Mouse (Mus musculus) stomach, embryonic 16.5 days (tissue): ENCODE measurements at regions not wholly inside any gene's neighbourhood (a gene's known extent, or its start where the extent isn't known, plus 50 kb on each side); places are given as distances from the start of the nearest gene placed in this dataset.

ENCODE experiments used
- ATAC-seq: fragments of 200-750 bp; cut with Nextera tagmentation; 2 replicates; pipeline ENCODE4 v1.8.0; 2017; ENCODE audit warnings: moderate number of reproducible peaks, moderate TSS enrichment; ENCODE audit not compliant: insufficient read depth, low FRiP score
- H3K27ac ChIP-seq: fragments of 300-500 bp; sonication (generic); 2 replicates; pipeline ENCODE4 v1.5.1; 2014; ENCODE audit warnings: low read length
- H3K27me3 ChIP-seq: fragments of 300-500 bp; sonication (generic); 2 replicates; pipeline ENCODE4 v1.6.1; 2014; ENCODE audit warnings: low read length, control low read depth, mixed read lengths; ENCODE audit not compliant: control insufficient read depth, insufficient read depth
- H3K36me3 ChIP-seq: fragments of 300-500 bp; sonication (generic); 2 replicates; pipeline ENCODE4 v1.6.1; 2014; ENCODE audit warnings: low read length; ENCODE audit not compliant: control insufficient read depth, insufficient read depth
- H3K4me1 ChIP-seq: fragments of 300-500 bp; sonication (generic); 2 replicates; pipeline ENCODE4 v1.6.1; 2014; ENCODE audit warnings: low read length, control low read depth, mixed read lengths; ENCODE audit not compliant: control insufficient read depth, insufficient read depth
- H3K4me2 ChIP-seq: fragments of 300-500 bp; sonication (generic); 2 replicates; pipeline ENCODE4 v1.6.1; 2014; ENCODE audit warnings: low read depth, low read length, mixed read lengths
- H3K4me3 ChIP-seq: fragments of 300-500 bp; sonication (generic); replicated peaks from 2 replicates; pipeline ENCODE4 v1.5.1; 2014; ENCODE audit warnings: mild to moderate bottlenecking, low read length
- H3K9ac ChIP-seq: fragments of 300-500 bp; sonication (generic); 2 replicates; pipeline ENCODE4 v1.6.1; 2014; ENCODE audit warnings: low read length
- H3K9me3 ChIP-seq: fragments of 300-500 bp; sonication (generic); replicated peaks from 2 replicates; pipeline ENCODE4 v1.6.1; 2016; ENCODE audit warnings: low read length, control low read depth; ENCODE audit not compliant: control insufficient read depth
- WGBS: fragments of 180-500 bp; shearing (Covaris S2); extraction: QIAGEN DNeasy Blood & Tissue Kit; methylation state at CpG from one replicate; pipeline ENCODE4 v1.1.7; 2014; 5-methylcytosine and 5-hydroxymethylcytosine counted together

- no peak overlapping the region for H3K9ac ChIP-seq
- no peak overlapping the region for H3K27ac ChIP-seq
- no peak for ATAC-seq
- H3K27me3 ChIP-seq = no peaks in the 10 kb centered on the region
- H3K36me3 ChIP-seq = no peaks in the 10 kb centered on the region
- no peak overlapping the region for H3K4me3 ChIP-seq
- H3K9me3 ChIP-seq = no peaks in the 10 kb centered on the region
- no peaks in the 10 kb centered on the region for H3K4me1 ChIP-seq
- 76% methylated on average over 4 of the region's 4 CpGs for WGBS
- H3K4me2 ChIP-seq = no peak overlapping the region
Measured at GRCm38 (mm10) chr3:54604705-54605379, 87.8 kb upstream of the Supt20 start.

GRCm38 (mm10) chr3:54611431-54611990 is 81.1 kb upstream of the Supt20 start:
- Histone ChIP-seq H3K27ac (no peak overlapping the region), H3K9me3 (no peaks in the 10 kb centered on the region), H3K9ac (no peak overlapping the region), H3K4me3 (no peak overlapping the region), H3K4me2 (no peak overlapping the region), H3K4me1 (no peaks in the 10 kb centered on the region), H3K36me3 (no peaks in the 10 kb centered on the region), H3K27me3 (no peaks in the 10 kb centered on the region)
- WGBS = 54% methylated on average over 10 of the region's 10 CpGs
- ATAC-seq = no peak

- Histone ChIP-seq H3K27ac (no peak overlapping the region), H3K4me3 (no peak overlapping the region), H3K4me1 (no peaks in the 10 kb centered on the region), H3K27me3 (no peaks in the 10 kb centered on the region), H3K9me3 (no peaks in the 10 kb centered on the region; the same call in 1 of the 2 replicates), H3K4me2 (no peak overlapping the region), H3K9ac (no peak overlapping the region), H3K36me3 (no peaks in the 10 kb centered on the region)
- no peak for ATAC-seq
- 66% methylated on average over 2 of the region's 2 CpGs for WGBS
Measured at GRCm38 (mm10) chr3:54613845-54614244, 78.8 kb upstream of the Supt20 start.

GRCm38 (mm10) chr3:54617298-54617697 is 75.3 kb upstream of the Supt20 start:
- H3K27me3 ChIP-seq = no peaks in the 10 kb centered on the region
- no peak overlapping the region for H3K9ac ChIP-seq
- H3K36me3 ChIP-seq = no peaks in the 10 kb centered on the region
- no peak for ATAC-seq
- H3K27ac ChIP-seq = no peak overlapping the region
- no peak overlapping the region for H3K4me2 ChIP-seq
- no peak overlapping the region for H3K4me3 ChIP-seq
- no peaks in the 10 kb centered on the region; the same call in none of the 2 replicates for H3K9me3 ChIP-seq
- no peaks in the 10 kb centered on the region for H3K4me1 ChIP-seq
- WGBS = 92% methylated on average over 4 of the region's 4 CpGs

- WGBS = 93% methylated on average over 4 of the region's 4 CpGs
- H3K4me3 ChIP-seq = no peak overlapping the region
- H3K36me3 ChIP-seq = no peaks in the 10 kb centered on the region
- ATAC-seq = no peak
- no peak overlapping the region for H3K27ac ChIP-seq
- H3K4me1 ChIP-seq = no peaks in the 10 kb centered on the region
- H3K4me2 ChIP-seq = no peak overlapping the region
- no peaks in the 10 kb centered on the region; the same call in none of the 2 replicates for H3K9me3 ChIP-seq
- H3K27me3 ChIP-seq = no peaks in the 10 kb centered on the region
- H3K9ac ChIP-seq = no peak overlapping the region
Measured at GRCm38 (mm10) chr3:54618286-54618685, 74.3 kb upstream of the Supt20 start.

- 93% methylated on average over 7 of the region's 7 CpGs for WGBS
- no peak for ATAC-seq
- peaks cover 10% of the 10 kb centered on the region; the same call in 1 of the 2 replicates for H3K9me3 ChIP-seq
Measured at GRCm38 (mm10) chr3:54630254-54630653, 62.4 kb upstream of the Supt20 start.

GRCm38 (mm10) chr3:54632731-54633130 is 59.9 kb upstream of the Supt20 start:
- no peak for ATAC-seq
- Histone ChIP-seq H3K4me2 (no peak overlapping the region), H3K27me3 (no peaks in the 10 kb centered on the region), H3K9ac (no peak overlapping the region), H3K4me1 (no peaks in the 10 kb centered on the region), H3K4me3 (no peak overlapping the region), H3K36me3 (no peaks in the 10 kb centered on the region), H3K9me3 (peaks cover 10% of the 10 kb centered on the region; the same call in 1 of the 2 replicates), H3K27ac (no peak overlapping the region)
- 98% methylated on average over 13 of the region's 13 CpGs for WGBS

More at GRCm38 (mm10) chr3:54630254-54630653, 62.4 kb upstream of the Supt20 start:
- H3K27me3 ChIP-seq = no peaks in the 10 kb centered on the region
- H3K9ac ChIP-seq = no peak overlapping the region
- H3K4me1 ChIP-seq = no peaks in the 10 kb centered on the region
- no peaks in the 10 kb centered on the region for H3K36me3 ChIP-seq
- H3K4me2 ChIP-seq = no peak overlapping the region
- H3K4me3 ChIP-seq = no peak overlapping the region
- no peak overlapping the region for H3K27ac ChIP-seq

- Histone ChIP-seq H3K9ac (no peak overlapping the region), H3K9me3 (peaks cover 10% of the 10 kb centered on the region; the same call in 1 of the 2 replicates), H3K36me3 (no peaks in the 10 kb centered on the region), H3K4me2 (no peak overlapping the region), H3K4me1 (no peaks in the 10 kb centered on the region), H3K27ac (no peak overlapping the region), H3K4me3 (no peak overlapping the region), H3K27me3 (no peaks in the 10 kb centered on the region)
- WGBS = 88% methylated on average over 23 of the region's 23 CpGs
- no peak for ATAC-seq
Measured at GRCm38 (mm10) chr3:54633446-54633845, 59.2 kb upstream of the Supt20 start.

- ATAC-seq = no peak
- H3K9ac ChIP-seq = no peak overlapping the region
- no peak overlapping the region for H3K4me2 ChIP-seq
- H3K27me3 ChIP-seq = no peaks in the 10 kb centered on the region
- H3K27ac ChIP-seq = no peak overlapping the region
- H3K9me3 ChIP-seq = peaks cover 10% of the 10 kb centered on the region; the same call in 1 of the 2 replicates
- H3K36me3 ChIP-seq = no peaks in the 10 kb centered on the region
- H3K4me1 ChIP-seq = no peaks in the 10 kb centered on the region
- no peak overlapping the region for H3K4me3 ChIP-seq
- 94% methylated on average over 10 of the region's 10 CpGs for WGBS
Measured at GRCm38 (mm10) chr3:54634456-54634855, 58.2 kb upstream of the Supt20 start.
